Mouse (Mus musculus) liver, adult 2 months (tissue): Measurements from ENCODE around the gene Cyp3a44. TPM values are rescaled to one million over a fixed set of nuclear protein-coding genes. Genes with fewer than 3 reads are reported as not detected.
A peak's percentile ranks its signal among the peaks of the same experiment; 100 is the strongest.
"Not testable (repeated sequence)": the region's sequence is repeated elsewhere in the genome, so short reads cannot be mapped to it uniquely, and the experiment has no call there.

Experiments used
- DNase-seq: peaks from one replicate; pipeline ENCODE4 v3.0.0-alpha.2; 2011; ENCODE audit warnings: low read depth, low spot score; ENCODE audit errors: extremely low read depth
- H3K27ac ChIP-seq: fragments of 200-500 bp; replicated peaks from 2 replicates; pipeline ENCODE4 v1.5.1; 2012; ENCODE audit warnings: low read depth, mild to moderate bottlenecking, control low read depth, inconsistent platforms, low read length; ENCODE audit not compliant: insufficient read depth
- H3K27me3 ChIP-seq: fragments of 200-500 bp; 2 replicates; pipeline ENCODE4 v1.6.1; 2012; ENCODE audit warnings: mild to moderate bottlenecking, moderate library complexity, low read length, inconsistent platforms; ENCODE audit not compliant: control insufficient read depth, insufficient read depth
- H3K36me3 ChIP-seq: fragments of 200-500 bp; 2 replicates; pipeline ENCODE4 v1.6.1; 2012; ENCODE audit warnings: low read length, inconsistent platforms; ENCODE audit not compliant: control insufficient read depth, insufficient read depth
- H3K4me1 ChIP-seq: fragments of 200-500 bp; 2 replicates; pipeline ENCODE4 v1.6.1; 2011; ENCODE audit warnings: low read length; ENCODE audit not compliant: control insufficient read depth, insufficient read depth
- H3K4me3 ChIP-seq: fragments of 200-500 bp; 2 replicates; pipeline ENCODE4 v1.5.1; 2011; ENCODE audit warnings: low read depth, mild to moderate bottlenecking, control low read depth, low read length, moderate library complexity; ENCODE audit not compliant: insufficient read depth
- H3K79me2 ChIP-seq: fragments of 200-500 bp; 2 replicates; pipeline ENCODE4 v1.6.1; 2012; ENCODE audit warnings: inconsistent platforms, mild to moderate bottlenecking, low read length, moderate library complexity; ENCODE audit not compliant: control insufficient read depth, insufficient read depth
- H3K9ac ChIP-seq: fragments of 200-500 bp; 2 replicates; pipeline ENCODE4 v1.6.1; 2012; ENCODE audit warnings: low read depth, mild to moderate bottlenecking, control low read depth, inconsistent platforms, low read length
- WGBS: fragments of 180-500 bp; shearing (Covaris S2); methylation state at CpG from one replicate; pipeline ENCODE4 v1.1.7; 2018; 5-methylcytosine and 5-hydroxymethylcytosine counted together
- polyA plus RNA-seq: library from polyadenylated mRNA; depleted of rRNA; stranded (reverse); fragments of >200 nt; gene quantifications from 2 replicates; pipeline ENCODE4 v1.2.3, GENCODE M21; 2012; rRNA removed
- total RNA-seq: library from RNA; depleted of rRNA; stranded (reverse); fragments of >200 nt; gene quantifications from 2 replicates; pipeline ENCODE4 v1.2.3, GENCODE M21; 2014; rRNA removed

Cyp3a44 gene
- 20.2 and 390 TPM in 2 replicates for total RNA-seq
- 16.2 and 32.2 TPM in 2 replicates for polyA plus RNA-seq

GRCm38 (mm10) chr5:145805796-145806195, at the start of gene Cyp3a44:
Gene Cyp3a44 (minus strand): TSS chr5:145805874.
- not testable (repeated sequence) for H3K9ac ChIP-seq, H3K27me3 ChIP-seq, H3K4me3 ChIP-seq, H3K27ac ChIP-seq, H3K4me1 ChIP-seq, DNase-seq, H3K79me2 ChIP-seq, H3K36me3 ChIP-seq
- WGBS, result 17% methylated on average over 2 of the region's 2 CpGs

DNA sequence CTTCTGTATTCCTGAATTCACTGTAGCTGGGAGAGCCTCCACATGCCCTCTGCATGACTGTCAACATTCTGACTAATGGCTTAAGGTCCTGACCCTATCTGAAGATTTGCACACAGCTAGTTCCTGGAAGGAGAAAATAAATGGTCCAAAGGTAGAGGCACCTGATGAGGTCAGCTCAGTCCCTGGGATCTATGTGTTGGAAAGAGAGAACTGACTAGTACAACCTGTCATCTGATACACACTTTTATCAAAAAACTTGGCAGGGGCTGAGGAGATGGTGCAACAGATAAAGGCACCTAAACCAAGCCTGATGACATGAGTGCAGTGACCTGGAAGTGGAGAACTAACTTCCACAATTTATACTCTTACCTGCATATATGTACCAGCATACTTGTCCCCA, 5.4 kb downstream of the Cyp3a44 start:
- H3K27ac ChIP-seq, H3K36me3 ChIP-seq, H3K9ac ChIP-seq, H3K4me3 ChIP-seq, H3K79me2 ChIP-seq, H3K27me3 ChIP-seq: not testable (repeated sequence)
- peak; percentile 92 for DNase-seq
- peaks cover 11% of the 10 kb centered on the region; the same call in 1 of the 2 replicates for H3K4me1 ChIP-seq

DNA sequence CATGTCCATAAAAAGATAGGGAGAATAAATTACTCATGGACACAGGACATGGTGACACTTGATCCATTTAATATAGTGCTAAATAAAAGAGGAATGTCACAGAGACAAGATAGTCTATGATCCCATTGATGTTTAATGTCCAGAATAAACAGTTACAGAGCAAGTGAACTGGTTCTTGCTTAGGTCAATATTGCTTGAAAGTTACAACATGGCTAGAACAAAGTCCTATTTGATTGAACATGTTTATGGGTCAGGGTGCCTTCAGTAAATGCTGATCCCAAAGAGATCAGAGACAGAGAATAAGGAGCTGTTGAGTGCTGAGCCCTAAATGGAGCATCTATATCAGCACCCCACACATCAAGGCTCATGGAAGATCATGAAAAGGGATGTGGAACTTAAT, 12.4 kb downstream of the Cyp3a44 start:
- H3K79me2 ChIP-seq, H3K4me1 ChIP-seq, H3K9ac ChIP-seq, H3K36me3 ChIP-seq, H3K4me3 ChIP-seq, H3K27ac ChIP-seq, H3K27me3 ChIP-seq: not testable (repeated sequence)
- peak; percentile 86 for DNase-seq

DNA sequence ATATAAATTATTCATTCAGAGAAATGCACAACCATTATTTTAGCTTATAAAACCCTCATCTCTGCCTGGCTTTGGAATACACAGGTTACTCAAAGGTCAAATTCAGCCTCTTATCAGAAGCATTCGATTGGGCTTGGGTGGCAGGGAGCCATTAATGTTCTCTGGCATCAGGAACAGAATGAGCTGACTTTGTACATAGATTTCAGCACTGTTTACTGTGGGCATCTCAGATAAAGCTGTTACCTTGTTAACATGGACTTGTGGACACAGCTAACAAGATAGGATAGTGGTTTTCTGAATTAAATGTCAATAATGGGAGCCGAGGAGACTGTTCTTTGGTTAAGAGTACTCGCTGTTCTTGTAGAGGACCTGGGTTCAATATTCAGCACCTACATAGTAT, 68.2 kb downstream of the Cyp3a44 start:
- H3K79me2 ChIP-seq, H3K27me3 ChIP-seq, H3K27ac ChIP-seq, H3K9ac ChIP-seq, H3K36me3 ChIP-seq, H3K4me3 ChIP-seq, H3K4me1 ChIP-seq: not testable (repeated sequence)
- DNase-seq, result peak; percentile 94
- 14% methylated on average over 3 of the region's 3 CpGs for WGBS

Other genes with a start within 250 kb of the Cyp3a44 start
- gene Cyp3a41b, start 221.1 kb downstream of the Cyp3a44 start, total RNA-seq, result 0.07 and 72.6 TPM in 2 replicates
- gene Cyp3a41b, start 221.1 kb downstream of the Cyp3a44 start, polyA plus RNA-seq, result 1.5 and 36.0 TPM in 2 replicates
- gene Cyp3a41a, start 85.7 kb downstream of the Cyp3a44 start, total RNA-seq, result 7.7 and 1,953 TPM in 2 replicates
- gene Cyp3a41a, start 85.7 kb downstream of the Cyp3a44 start, polyA plus RNA-seq, result 114 and 560 TPM in 2 replicates
- gene Cyp3a11, start 74.1 kb upstream of the Cyp3a44 start, total RNA-seq, result 6,008 and 10,741 TPM in 2 replicates
- 589 and 877 TPM in 2 replicates for gene Cyp3a11, start 74.1 kb upstream of the Cyp3a44 start, polyA plus RNA-seq
- 870 and 1,067 TPM in 2 replicates for gene Cyp3a25, start 203.7 kb upstream of the Cyp3a44 start, total RNA-seq
- 112 and 118 TPM in 2 replicates for gene Cyp3a25, start 203.7 kb upstream of the Cyp3a44 start, polyA plus RNA-seq